Mouse (Mus musculus) cortical plate, adult 2 months (tissue): ENCODE measurements around the gene Ephx4.

Source experiments
- CTCF ChIP-seq: fragments of 200-500 bp; IDR thresholded peaks from 2 replicates; pipeline ENCODE4 v1.5.1; 2011; ENCODE audit warnings: mild to moderate bottlenecking, control low read depth, low read length; ENCODE audit not compliant: insufficient read depth; ENCODE audit errors: extremely low read depth
- POLR2A ChIP-seq: fragments of 200-500 bp; IDR thresholded peaks from 2 replicates; pipeline ENCODE4 v1.6.1; 2011; ENCODE audit warnings: mild to moderate bottlenecking, low read length, control low read depth; ENCODE audit not compliant: insufficient read depth; ENCODE audit errors: extremely low read depth

DNA sequence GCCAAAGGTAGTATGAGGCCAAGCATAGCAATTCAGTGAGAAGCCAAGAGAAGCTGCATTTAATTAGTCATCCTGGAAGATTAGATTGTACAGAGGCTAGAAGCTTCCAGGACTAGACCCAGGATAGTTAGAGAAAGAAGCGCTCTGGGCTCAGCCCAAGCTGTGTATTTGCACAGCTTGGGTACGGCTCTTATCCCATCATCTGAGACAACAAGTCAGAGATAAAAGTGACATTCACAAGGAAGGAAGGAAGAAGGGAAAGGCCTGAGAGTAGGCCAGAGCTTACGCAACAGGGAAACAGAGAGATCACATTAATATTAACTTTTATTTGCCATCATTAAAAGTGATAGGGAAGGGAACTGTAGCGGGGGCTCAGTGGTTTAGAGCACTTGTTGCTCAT is 45.4 kb downstream of the Ephx4 start:
- TF ChIP-seq CTCF, result no peak
- TF ChIP-seq POLR2A, result no peak
